Mouse (Mus musculus): ENCODE results near the gene Psen2. TPM values are rescaled to one million over a fixed set of nuclear protein-coding genes. Genes with fewer than 3 reads are reported as not detected.

The Psen2 gene
- total RNA-seq, 2 experiments from 2014 or later = 23.1 to 24.0 TPM

DNA sequence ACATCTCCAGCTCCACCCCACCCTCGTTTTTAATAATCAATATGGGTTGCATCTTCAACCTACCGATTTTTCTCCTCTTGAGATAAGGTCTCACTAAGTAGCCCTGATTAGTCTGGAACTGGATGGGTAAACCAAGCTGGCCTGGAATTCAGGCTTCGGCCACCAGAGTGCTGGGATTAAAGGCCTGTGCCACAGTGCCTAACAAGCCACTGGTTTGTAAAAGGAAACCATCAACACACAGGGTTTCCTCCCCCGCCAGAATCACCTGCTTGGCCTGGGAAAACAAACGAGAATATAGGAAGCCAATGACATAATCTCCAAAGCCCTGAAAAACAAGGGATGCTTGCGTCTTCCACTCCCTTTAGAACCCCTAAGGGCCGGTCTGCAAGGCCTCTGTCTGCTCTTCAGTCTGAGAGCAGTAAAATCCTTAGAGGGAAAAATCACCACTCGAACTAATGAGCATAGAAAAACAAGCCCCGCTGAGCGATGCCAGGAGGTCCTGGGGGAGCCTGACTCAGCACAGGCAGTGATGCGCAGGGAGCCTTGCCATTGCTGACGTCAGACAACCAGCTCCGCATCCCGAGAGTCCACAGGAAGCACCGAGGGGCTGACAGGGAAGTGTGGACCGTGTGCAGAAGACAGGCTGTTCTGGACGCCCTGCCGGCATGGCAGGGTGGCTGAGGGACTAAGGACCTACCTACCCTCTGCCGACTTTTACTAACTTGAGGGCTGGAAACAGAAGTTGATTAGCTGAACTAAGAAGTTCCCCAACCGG, 13.4 kb downstream of the Psen2 start:
- DNase-seq (ENCODE audit: low spot score in 2 of 2) = peak; percentile 61 to 63

DNA sequence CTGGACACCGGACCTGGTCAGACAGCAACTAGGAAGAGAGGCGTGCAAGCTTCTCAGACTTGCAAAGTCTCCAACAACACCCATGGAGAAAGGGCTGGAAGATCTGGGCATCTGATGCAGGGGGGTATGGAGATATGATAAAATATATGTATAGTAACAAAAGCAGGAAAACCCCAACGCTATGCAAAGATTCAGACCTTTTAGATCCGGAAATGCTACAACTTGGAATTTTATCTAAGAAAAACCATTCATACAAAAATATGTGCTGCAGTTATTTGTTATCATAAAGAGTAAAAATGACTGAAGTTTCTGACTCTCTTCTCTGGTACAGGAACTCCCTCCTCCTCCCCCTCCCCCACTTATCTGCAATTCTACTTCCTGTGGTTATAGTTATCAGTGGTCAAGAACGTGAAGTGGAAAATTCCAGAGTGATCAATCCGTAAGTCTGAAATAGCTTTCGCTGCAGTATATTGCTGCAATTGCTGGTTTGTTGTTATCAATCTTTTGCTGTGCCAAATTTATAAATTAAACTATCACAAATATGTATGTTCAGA, 14.6 kb downstream of the Psen2 start:
- DNase-seq (ENCODE audit: low spot score in 2 of 2) = no peak

DNA sequence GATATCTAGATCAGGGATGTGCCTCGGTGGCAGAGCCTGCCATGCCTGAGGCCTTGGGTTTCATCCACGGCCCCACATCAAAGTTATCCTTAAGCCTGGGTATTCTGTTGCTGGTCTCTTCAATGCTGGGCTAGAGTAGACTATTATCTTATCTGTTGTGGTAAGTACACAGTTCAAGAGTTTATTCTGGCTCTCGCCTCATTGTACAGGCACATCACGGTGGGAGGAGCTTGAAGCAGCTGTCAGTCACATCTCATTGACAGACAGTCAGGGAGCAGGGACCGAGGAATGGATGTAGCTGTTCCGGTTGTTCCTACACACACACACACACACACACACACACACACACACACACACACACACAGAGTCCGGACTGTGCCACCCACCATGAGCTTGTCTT, 15.3 kb downstream of the Psen2 start:
- no peak for DNase-seq (ENCODE audit: low spot score in 2 of 2)

DNA sequence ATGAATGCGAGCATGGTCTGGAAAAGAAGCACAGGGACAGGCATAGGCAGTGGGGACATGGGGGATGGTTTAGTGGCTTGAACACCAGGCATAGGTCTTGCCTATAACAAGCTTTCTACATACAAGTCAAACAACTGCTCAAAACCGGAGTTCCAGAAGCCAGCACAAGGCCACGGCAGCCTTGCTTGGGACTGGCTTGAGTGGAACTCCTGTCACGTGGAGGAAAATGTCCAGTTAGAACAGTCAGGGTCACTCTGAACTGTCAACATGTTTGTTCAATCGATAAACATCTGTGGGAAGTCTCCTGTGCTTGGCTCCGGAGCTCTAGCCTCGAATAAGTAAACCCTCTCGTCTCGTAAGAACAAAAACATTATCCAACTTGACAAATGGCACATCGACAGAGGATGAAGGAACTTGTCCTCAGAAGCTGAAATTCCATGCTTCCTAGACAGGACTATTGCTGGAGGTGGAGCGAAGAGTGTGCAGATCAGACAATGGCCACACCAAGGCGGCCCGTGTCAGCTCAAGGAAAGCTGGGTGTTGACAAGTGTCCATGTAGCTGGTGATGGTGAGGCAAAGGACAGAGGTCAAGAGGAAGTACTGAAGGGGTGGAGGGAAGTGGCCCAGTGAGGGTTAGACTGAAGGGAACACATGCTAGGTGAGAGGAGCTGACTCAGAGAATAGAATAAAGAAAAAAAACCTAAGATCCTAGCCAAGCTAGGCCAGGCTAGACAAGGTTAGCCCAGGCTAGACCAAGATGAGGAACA, 17.3 kb downstream of the Psen2 start:
- DNase-seq (ENCODE audit: low spot score in 2 of 2) = no peak

DNA sequence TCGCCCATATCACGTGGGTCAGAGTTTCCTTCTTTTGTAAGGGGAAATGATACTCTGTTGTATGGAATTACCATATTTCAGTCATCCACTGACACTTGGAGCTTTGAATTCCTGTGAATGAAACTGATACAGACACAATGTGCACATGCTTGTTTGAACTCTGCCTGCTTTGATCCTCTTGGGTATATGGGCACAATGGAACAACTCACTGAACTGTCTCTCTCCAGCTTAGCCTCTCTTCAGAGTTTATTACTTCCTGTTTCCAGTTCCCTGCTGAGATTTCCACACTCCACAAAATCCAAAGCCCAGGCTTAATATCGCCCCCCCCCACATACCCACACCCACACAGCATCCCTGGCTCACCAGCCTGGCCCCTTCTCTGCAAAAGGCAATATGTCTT, 31.5 kb downstream of the Psen2 start:
- DNase-seq (ENCODE audit: low spot score in 2 of 2) = no peak

DNA sequence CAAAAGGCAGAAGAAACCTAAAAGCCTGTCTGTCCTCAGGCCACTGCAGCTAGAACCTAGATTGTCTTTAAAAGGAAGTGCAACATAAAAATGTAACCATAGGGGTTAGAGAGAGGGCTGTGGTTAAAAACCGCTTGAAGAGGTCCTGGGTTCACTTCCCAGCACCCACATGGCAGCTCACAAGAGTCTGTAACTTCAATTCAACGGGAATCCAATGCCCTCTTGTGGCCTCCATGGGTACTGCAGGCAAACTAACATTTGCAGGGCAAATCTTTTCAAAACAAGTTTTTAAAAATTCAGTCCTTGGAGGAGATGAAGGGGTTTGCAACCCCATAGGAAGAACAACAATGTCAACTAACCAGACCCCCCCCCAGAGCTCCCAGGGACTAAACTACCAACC, 32.7 kb downstream of the Psen2 start:
- DNase-seq (ENCODE audit: low spot score in 2 of 2) = no peak

DNA sequence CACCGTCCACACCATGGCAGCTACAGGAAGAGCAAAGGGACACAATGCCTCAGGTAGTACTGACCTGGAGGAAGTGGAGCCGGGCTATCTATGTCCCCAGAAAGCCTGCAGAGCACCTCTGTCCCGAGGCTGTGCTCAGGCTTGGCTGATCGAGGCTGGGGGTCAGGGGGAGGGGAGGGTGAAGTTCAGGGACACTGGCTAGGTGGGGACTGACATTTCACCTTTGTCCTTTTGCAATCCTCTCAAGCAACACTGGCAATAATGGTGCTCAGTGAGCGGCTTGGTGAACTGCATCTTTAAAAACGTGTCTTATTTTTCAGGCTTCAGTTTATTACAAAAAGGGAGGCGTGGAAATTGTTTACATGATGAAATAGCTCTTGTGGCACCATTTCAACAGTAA, 33.3 kb downstream of the Psen2 start:
- DNase-seq (ENCODE audit: low spot score in 2 of 2) = no peak

DNA sequence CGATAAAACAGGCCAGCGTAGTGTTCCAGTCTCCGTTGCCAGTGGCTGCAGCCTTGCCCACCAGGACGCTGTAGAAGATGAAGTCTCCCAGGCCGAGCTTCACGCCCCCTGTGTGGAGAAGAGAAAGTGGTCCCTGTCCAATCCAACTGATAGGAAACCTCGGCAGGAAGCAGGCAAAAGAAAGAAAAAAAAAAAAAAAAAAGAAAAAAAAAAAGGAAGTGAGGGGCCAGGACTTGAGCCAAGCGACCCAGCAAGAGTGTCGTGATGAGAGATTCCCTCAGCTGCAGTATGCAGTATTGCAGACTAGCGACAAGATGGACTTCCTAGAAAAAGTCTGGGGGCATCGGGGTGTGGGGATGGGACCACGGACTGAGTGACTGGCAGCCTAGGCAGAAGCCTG, 34.4 kb downstream of the Psen2 start:
- no peak for DNase-seq (ENCODE audit: low spot score in 2 of 2)

DNA sequence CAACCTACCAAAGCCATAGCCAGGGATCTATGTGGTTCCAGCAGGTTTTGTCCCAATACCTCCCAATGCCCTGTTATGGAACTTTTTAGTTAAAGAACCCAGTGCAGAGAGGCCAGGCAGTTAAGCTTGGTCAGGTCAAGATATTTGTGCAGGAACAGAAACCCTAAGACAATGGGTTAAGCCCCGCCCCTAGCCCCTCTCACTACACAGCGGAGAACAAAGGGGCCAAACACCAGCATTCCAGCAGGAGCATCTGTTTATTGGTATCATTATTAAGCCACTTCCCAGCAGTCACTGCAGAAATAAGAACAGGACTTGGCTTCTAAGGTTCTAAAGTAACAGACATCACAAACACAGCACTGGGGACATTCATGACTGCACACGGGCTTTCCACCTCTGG, 36.5 kb downstream of the Psen2 start:
- DNase-seq (ENCODE audit: low spot score in 2 of 2) = no peak

DNA sequence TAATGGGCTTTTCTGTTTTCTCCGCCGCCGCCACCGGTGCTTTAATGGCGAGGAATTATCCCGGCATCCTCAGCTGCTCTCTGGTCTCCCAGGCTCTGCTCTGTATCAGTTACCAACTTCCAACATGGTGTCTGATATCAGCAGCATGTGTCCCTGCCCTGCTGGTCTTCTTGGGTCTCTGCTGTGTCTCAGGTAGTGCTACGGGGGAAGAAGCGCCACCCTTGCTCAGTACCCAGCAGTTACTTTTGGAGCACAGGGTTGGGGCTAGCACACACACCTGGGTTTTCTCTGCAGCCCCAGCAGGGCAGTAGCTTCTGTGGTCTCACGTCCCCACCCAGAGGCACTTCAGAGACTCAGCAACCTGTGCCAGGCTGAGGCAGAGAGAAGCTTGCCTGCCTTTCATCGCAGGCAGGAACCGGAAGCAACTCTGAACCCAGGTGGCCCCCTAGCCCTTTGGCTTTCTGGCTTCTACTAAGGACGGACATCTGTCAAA, 37.0 kb downstream of the Psen2 start:
- DNase-seq (ENCODE audit: low spot score in 2 of 2) = no peak

DNA sequence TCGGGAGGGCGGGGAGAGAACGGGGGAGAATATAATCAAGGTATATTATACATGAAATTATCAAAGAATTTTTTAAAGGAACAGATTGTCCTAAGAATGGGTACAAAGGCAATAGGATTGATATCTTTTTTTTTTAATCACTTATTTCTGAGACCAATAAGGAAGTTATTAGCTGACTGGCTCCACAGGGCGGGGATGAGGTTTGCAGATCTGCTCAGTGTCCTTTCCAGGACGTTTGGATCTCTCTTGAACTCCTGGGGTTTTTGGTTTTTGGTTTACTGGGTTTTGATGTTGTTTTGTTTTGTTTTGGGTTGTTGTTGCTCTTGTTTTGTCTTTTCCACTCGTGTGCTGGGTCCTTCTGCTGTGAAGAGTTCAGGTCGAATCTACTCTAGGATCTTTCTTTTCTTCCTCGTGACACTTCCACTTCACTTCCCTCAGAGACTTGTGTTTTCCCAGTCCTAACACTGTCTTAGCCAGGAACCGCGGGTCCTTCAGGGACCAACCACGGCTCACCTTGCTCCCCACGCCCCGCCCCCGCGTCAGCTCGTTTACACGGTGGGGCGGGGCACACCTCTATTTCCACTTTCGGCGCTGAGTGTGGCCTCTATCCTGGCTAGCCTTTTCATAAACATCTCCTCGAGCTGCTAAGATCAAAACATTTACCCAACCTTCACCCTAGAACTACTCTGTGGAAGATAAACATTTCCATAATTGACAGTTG, 37.6 kb downstream of the Psen2 start:
- no peak for DNase-seq (ENCODE audit: low spot score in 2 of 2)

DNA sequence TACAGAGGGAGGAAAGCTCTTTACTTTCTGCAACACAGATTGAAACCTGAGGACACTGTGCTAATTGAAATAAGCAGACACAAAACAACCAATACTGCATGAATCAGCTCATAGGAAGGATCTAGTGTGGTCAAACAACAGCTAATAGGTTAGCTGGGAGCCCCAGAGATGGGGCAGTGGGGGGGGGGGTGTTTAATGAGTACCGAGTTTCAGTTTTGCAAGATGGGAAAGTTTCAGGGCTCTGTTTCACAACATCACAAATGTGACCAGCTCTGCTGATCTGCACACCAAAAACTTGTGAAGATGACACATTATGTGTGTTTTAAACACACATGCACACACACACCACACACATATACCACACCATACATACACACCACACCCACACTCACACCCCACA, 41.2 kb downstream of the Psen2 start:
- no peak for DNase-seq (ENCODE audit: low spot score in 2 of 2)

DNA sequence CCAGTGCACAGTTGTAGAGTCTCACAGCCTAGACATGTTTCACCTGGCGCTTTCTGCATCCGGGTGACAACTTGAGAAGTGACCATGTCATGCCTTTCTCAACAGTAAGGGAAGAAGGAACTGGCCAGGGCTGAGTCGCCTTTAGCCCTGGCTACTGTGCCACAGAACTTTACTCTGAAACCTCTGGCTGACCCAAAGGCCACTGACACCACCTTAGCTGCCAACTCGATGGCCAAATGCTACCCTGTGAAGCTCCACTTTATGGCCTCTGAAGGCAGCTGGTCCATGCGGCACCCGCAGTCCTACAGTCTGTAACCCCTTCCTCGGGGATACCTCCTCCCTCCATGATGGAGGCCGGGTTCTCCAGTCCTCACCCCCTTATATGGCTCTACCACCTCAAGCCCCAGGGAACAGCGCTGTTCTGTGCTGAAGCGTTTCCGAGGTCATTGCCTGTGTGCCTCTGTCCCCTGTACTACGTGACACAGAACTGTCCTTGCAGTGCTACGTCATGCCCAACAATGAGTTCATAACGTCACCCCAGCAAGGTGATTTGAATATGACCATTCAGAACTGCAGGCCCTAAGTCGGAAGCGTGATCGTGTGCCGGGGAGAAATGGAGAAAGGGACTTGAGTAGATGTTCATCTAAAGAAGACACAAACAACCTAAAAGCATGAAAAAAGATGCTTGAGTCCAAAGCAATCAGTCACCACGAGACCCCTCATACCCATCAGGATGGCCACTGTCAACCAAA, 42.3 kb downstream of the Psen2 start:
- DNase-seq (ENCODE audit: low spot score in 2 of 2) = no peak

DNA sequence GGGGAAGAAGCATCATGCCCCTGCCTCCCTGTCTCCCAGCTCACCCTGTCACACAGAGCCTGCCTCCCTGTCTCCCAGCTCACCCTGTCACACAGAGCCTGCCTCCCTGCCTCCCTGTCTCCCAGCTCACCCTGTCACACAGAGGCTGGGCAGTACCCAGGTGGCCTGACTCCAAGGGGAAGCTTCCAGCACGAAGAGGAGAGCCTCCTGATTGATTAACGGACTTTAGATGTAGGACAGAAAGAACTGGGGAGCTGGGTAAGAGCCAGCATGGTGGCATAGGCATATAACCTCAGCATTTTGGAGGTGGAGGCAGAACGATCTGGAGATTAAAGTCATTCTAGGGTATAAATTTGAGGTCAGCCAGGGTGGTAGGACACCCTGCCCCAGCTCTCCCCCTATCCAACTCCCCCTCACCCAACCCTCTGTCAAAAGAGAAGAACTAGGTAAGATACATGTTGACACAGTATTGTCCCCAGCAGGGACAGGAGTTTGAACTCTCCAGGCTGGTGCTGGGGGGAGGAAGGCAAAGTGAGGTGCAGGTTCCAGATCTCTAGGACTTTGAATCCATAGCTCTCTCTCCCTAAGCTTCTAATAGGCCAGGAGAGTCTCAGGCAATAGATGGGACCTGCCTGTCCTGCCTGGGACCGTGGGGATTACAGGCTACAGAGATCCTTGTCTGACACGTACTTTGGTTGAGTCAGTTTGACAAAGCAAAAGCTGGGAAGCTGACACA, 46.5 kb downstream of the Psen2 start:
- DNase-seq (ENCODE audit: low spot score in 2 of 2) = no peak

DNA sequence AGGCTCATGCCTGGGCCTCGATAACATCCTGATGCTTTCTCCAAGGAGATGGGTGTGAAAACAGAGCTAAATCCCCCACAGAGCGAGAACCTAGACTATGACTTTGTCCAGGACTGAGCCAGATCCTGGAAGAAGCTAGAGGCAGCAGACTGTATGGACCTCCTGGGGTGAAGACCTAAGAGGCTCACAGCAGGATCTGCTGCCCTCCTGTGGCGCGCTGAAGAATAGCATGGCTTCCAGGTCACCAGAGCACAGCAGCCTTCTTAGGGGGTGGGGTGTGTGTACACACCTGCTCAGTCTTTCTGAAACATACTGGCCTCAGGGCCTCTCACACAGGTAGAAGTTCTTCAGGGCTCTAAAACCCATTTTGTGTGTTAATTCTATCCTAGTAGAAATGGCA, 48.2 kb downstream of the Psen2 start:
- DNase-seq (ENCODE audit: low spot score in 2 of 2) = peak; percentile 59 to 72

DNA sequence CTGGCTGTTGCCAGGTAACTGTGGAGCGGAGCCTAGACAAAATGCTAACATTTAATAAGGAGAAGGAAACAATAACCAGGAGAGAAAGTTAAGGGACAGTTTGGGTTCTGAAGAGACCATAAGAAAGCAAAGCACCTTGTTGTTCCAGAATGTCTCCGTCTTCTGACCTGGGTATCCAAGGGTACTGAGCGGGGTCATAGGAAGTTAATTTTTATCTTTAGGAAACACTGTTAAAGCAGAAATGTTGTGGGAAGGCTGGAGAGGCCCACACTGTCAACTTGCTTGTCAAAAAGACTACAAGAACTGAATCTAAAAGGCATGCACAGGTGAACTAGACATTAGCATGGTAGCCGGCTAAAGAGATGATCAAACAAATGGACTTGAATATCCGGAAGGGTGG, 50.3 kb downstream of the Psen2 start:
- DNase-seq (ENCODE audit: low spot score in 2 of 2) = no peak

DNA sequence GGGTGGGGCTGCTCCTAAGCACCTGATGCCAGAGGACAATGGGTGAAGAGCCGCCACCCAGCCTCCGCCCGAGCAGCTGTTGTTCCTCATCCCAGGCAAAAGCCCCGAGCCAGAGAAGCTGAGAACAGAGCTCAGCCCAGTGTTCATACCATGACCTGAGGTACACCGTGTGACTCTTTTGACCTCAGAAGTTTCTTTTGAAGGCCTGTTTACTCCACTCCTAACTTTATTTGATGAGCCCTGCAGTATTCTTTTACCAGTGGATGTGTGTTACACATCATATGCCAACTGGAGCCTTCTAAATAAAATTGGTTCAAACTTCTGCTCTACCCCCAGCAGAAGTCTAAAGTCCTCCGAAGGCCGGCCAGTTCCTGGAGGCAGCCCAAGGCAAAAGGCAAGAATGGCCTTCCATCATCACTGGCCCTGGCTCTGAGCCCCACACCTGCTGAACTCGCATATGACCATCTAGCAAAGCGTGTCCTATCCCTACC, 52.4 kb downstream of the Psen2 start:
- no peak for DNase-seq (ENCODE audit: low spot score in 2 of 2)

DNA sequence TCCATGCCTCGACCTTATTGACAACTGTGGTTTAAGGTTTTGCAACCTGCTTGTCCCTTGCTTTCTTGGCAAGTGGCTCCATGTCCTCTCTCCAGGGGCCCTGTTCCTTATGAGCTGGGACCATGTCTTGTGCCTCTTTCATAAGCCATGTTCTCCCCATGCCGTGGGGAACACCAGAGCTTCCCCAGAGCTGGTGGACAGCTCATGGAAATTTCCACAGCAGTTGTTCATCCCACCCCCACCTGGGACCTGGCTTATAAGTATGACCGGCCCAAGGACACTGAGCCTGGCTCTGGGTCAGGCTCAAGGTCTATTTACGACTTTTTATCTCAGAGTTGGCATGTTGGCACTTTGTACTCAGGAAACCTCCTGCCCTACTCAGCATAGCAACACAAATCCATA, 53.2 kb downstream of the Psen2 start:
- DNase-seq (ENCODE audit: low spot score in 2 of 2) = no peak

DNA sequence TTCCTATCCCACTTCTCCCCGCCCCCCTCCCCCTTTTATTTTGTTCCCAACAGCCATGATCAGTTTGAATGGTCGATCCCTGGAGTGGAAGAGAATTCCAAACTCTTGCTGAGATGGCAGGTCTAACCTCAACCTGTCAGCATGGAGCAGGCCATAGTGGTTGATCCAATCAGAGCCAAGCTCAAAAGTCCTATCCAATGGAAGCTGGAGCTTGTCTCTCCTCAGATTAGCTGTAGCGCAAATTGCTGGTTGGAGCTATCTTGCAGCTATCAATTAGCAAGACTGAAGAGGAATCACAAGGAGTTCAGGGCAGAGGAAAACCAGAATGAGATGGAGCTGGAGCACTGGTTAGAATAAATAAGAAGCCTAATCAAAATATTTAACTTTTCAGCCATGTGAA, 54.9 kb downstream of the Psen2 start:
- no peak for DNase-seq (ENCODE audit: low spot score in 2 of 2)

DNA sequence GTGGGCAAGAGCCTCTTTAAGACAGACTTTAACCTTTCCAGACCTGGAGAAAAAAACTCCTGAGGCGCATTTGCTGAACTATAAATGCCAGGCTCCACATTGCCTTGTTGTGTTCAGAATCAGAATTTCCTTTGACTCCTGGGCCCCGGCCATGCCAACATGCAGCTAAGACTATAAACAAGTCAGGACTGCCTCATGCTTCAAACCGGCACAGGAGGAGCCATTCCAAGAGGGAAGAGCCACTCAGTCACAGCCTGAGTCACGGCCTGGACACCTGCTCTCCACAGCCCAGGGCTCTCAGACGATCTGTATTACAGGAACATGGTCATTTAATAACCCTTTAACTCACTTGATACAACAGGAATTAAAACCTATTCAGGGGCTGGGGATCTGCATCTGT, 62.5 kb downstream of the Psen2 start:
- DNase-seq (ENCODE audit: low spot score in 2 of 2) = no peak

Measured in layer of hippocampus, postnatal 10 days (tissue).